Mouse (Mus musculus) brain, embryonic 14.5 days (tissue): ENCODE measurements around the gene Lrrc7.

Experiments used
- CTCF ChIP-seq: fragments of 200-500 bp; IDR thresholded peaks from 2 replicates; pipeline ENCODE4 v1.5.1; 2012; ENCODE audit warnings: inconsistent platforms, mild to moderate bottlenecking, moderate library complexity, borderline replicate concordance; ENCODE audit not compliant: insufficient read depth, insufficient read length; ENCODE audit errors: extremely low read depth
- POLR2A ChIP-seq: fragments of 200-500 bp; IDR thresholded peaks from 2 replicates; pipeline ENCODE4 v1.6.1; 2012; ENCODE audit warnings: mild to moderate bottlenecking, inconsistent platforms, borderline replicate concordance; ENCODE audit not compliant: poor library complexity, insufficient read depth, insufficient read length, severe bottlenecking; ENCODE audit errors: extremely low read depth

GRCm38 (mm10) chr3:158362091-158362490 is 199.9 kb downstream of the Lrrc7 start:
- TF ChIP-seq CTCF: no peak
- no peak for TF ChIP-seq POLR2A
